Mouse (Mus musculus) layer of hippocampus, postnatal 25 days (tissue): Measurements from ENCODE around the gene Tlnrd1. TPM values are rescaled to one million over a fixed set of nuclear protein-coding genes. Genes with fewer than 3 reads are reported as not detected.
"Not testable (repeated sequence)": the region's sequence is repeated elsewhere in the genome, so short reads cannot be mapped to it uniquely, and the experiment has no call there.

Experiments used
- DNase-seq, 2 experiments: peaks; one replicate each; pipeline ENCODE4 v3.0.0; 2022; ENCODE audit warnings: mixed read lengths in 2 of 2, low spot score in 1 of 2; ENCODE audit errors: extremely low spot score in 1 of 2
- total RNA-seq, 2 experiments: library from RNA; stranded (reverse); gene quantifications; 2 replicates each; pipeline ENCODE4 v1.2.3; 2021

Tlnrd1 gene
- total RNA-seq = 10 to 100 TPM; 20.0 to 21.4 TPM

GRCm38 (mm10) chr7:83884021-83884658 is at the start of gene Tlnrd1, which contains the start of gene Mesd:
Tlnrd1 (minus strand) TSS chr7:83884305.
Mesd (plus strand) TSS chr7:83884466.
- peak; percentile 68 to 88 for DNase-seq

- DNase-seq = no peak
Measured at GRCm38 (mm10) chr7:83921637-83922036, 37.5 kb upstream of the Tlnrd1 start.

GRCm38 (mm10) chr7:83920241-83920640 is 36.1 kb upstream of the Tlnrd1 start:
- no peak for DNase-seq

GRCm38 (mm10) chr7:83914566-83914965 is 30.5 kb upstream of the Tlnrd1 start:
- DNase-seq = peak; percentile 85 to 98

GRCm38 (mm10) chr7:83913995-83914394 is 29.9 kb upstream of the Tlnrd1 start:
- DNase-seq = no peak

- DNase-seq = no peak
Measured at GRCm38 (mm10) chr7:83913405-83913932, 29.4 kb upstream of the Tlnrd1 start.

GRCm38 (mm10) chr7:83911909-83912308 is 27.8 kb upstream of the Tlnrd1 start:
- DNase-seq = no peak

GRCm38 (mm10) chr7:83904831-83905230 is 20.7 kb upstream of the Tlnrd1 start:
- no peak for DNase-seq

- no peak for DNase-seq
Measured at GRCm38 (mm10) chr7:83902296-83903145, 18.4 kb upstream of the Tlnrd1 start.

- DNase-seq = no peak
Measured at GRCm38 (mm10) chr7:83901425-83901824, 17.3 kb upstream of the Tlnrd1 start.

- DNase-seq = no peak
Measured at GRCm38 (mm10) chr7:83900519-83900918, 16.4 kb upstream of the Tlnrd1 start.

GRCm38 (mm10) chr7:83898267-83898666 is 14.2 kb upstream of the Tlnrd1 start:
- no peak for DNase-seq

GRCm38 (mm10) chr7:83896077-83896740 is 12.1 kb upstream of the Tlnrd1 start:
- DNase-seq = no peak

- DNase-seq = no peak
Measured at GRCm38 (mm10) chr7:83894348-83894747, 10.2 kb upstream of the Tlnrd1 start.

GRCm38 (mm10) chr7:83892333-83892669 is 8.2 kb upstream of the Tlnrd1 start:
- DNase-seq = no peak

GRCm38 (mm10) chr7:83891433-83892332 is 7.6 kb upstream of the Tlnrd1 start:
- peak; percentile 85 to 90 for DNase-seq

GRCm38 (mm10) chr7:83889946-83890345 is 5.8 kb upstream of the Tlnrd1 start:
- not testable (repeated sequence) for DNase-seq

- no peak for DNase-seq
Measured at GRCm38 (mm10) chr7:83889383-83889782, 5.3 kb upstream of the Tlnrd1 start.

- DNase-seq = no peak
Measured at GRCm38 (mm10) chr7:83886366-83887129, 2.4 kb upstream of the Tlnrd1 start.
